Mouse (Mus musculus) spleen, adult 2 months (tissue): Measurements from ENCODE around the gene Krt42. TPM values are rescaled to one million over a fixed set of nuclear protein-coding genes. Genes with fewer than 3 reads are reported as not detected.

Experiments
- DNase-seq, 2 experiments: peaks; one replicate each; pipeline versions ENCODE4 v3.0.0 to v3.0.0-alpha.2; 2012 to 2021; ENCODE audit warnings: low spot score in 2 of 2, low read depth in 1 of 2
- H3K27ac ChIP-seq: fragments of 200-500 bp; 2 replicates; pipeline ENCODE4 v1.5.1; 2012; ENCODE audit warnings: low read length, inconsistent platforms; ENCODE audit not compliant: insufficient read depth
- H3K27me3 ChIP-seq: fragments of 200-500 bp; 2 replicates; pipeline ENCODE4 v1.6.1; 2012; ENCODE audit warnings: mild to moderate bottlenecking, moderate library complexity, low read length, inconsistent platforms; ENCODE audit not compliant: control insufficient read depth, insufficient read depth
- H3K36me3 ChIP-seq: fragments of 200-500 bp; 2 replicates; pipeline ENCODE4 v1.6.1; 2012; ENCODE audit warnings: mild to moderate bottlenecking, low read length, inconsistent platforms; ENCODE audit not compliant: control insufficient read depth, insufficient read depth
- H3K4me1 ChIP-seq: fragments of 200-500 bp; 2 replicates; pipeline ENCODE4 v1.6.1; 2011; ENCODE audit warnings: inconsistent platforms; ENCODE audit not compliant: control insufficient read depth, insufficient read depth, insufficient read length
- H3K4me3 ChIP-seq: fragments of 200-500 bp; 2 replicates; pipeline ENCODE4 v1.5.1; 2011; ENCODE audit warnings: mild to moderate bottlenecking, inconsistent platforms; ENCODE audit not compliant: insufficient read depth, insufficient read length; ENCODE audit errors: extremely low read depth
- CTCF ChIP-seq: fragments of 200-500 bp; IDR thresholded peaks from 2 replicates; pipeline ENCODE4 v1.5.1; 2011; ENCODE audit warnings: mild to moderate bottlenecking, inconsistent platforms; ENCODE audit not compliant: insufficient read depth, insufficient read length, insufficient replicate concordance; ENCODE audit errors: extremely low read depth
- POLR2A ChIP-seq: fragments of 200-500 bp; IDR thresholded peaks from 2 replicates; pipeline ENCODE4 v1.6.1; 2011; ENCODE audit warnings: low read depth, low read length, inconsistent platforms
- WGBS: fragments of 180-500 bp; shearing (Covaris S2); methylation state at CpG from one replicate; pipeline ENCODE4 v1.1.7; 2018; 5-methylcytosine and 5-hydroxymethylcytosine counted together
- polyA plus RNA-seq: library from polyadenylated mRNA; depleted of rRNA; stranded (reverse); fragments of >200 nt; gene quantifications from 2 replicates; pipeline ENCODE4 v1.2.3, GENCODE M21; 2012; rRNA removed

The Krt42 gene
- not detected in 2 replicates for polyA plus RNA-seq

DNA sequence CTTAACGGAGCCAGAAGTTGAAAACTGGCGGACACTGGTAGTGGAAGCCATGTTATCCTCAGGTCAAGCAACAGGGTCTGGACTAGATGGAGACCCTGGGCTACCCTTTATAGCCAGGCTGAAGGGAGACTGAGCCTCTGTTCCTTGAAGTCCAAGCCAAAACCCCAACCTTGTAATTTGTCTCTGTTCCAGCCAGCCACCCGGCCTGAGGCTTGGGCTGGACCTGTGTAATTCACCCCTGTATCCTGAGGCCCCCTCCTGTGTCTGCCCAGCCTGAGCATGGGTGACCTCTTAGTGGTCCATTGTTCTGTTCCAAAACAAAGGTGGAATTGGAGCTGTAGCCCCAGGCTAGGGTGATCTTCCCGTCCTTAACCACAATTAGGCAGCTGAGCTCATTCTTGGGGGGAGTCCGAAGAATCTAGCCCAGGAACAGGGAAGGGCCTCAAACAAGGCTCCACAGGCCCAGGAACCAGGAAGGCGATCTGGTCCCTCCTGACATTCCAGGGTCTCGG lies at the start of gene Krt42:
Krt42 (minus strand) TSS at position 51 of the 512 bp plus-strand sequence.
- no peak for DNase-seq
- H3K4me1 ChIP-seq, result no peaks in the 10 kb centered on the region
- WGBS, result 84% methylated on average over 7 of the region's 7 CpGs
- no peaks in the 10 kb centered on the region for H3K36me3 ChIP-seq
- H3K4me3 ChIP-seq, result no peak within 1 kb of the TSS
- no peak for TF ChIP-seq CTCF
- TF ChIP-seq POLR2A, result no peak
- no peaks in the 10 kb centered on the region for H3K27me3 ChIP-seq
- H3K27ac ChIP-seq, result no peak within 1 kb of the TSS

DNA sequence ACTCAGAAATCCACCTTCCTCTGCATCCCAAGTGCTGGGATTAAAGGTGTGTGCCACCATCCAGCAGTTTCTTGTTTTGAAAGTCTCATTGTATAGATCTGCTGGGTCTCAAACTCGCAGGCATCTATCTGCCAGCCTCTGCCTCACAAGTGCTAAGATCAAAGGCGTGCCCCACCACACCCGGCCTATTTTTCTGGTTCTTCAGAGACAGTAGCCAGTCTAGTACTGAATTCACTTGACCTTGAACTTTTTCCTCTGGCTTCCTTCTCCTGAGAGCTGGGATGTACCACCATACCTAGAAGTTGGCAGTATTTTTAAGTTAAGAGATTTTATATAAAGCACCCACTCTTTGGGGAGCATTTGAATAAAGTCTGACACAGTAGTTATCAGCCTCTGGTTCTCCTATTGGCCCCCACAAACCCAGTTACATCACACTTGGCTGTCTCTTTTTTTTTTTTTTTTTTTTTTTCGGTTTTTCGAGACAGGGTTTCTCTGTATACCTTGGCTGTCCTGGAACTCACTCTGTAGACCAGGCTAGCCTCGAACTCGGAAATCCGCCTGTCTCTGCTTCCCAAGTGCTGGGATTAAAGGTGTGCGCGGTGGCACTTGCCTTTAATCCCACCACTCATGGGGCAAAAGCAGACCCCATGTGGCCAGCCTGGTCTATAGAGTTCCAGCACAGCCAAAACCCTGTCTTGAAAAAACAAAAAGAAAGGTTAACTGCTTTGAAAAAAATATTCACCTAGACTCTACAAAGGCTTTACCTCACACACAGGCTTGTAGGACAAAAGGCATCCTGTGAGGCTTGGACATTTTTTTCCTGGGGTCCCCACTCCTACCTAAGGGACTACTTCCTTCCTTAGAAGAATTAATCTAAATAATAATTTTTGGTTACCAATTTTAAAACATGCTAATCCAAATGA lies 49.1 kb upstream of the Krt42 start:
- H3K27me3 ChIP-seq, result no peaks in the 10 kb centered on the region
- H3K4me1 ChIP-seq, result no peaks in the 10 kb centered on the region
- H3K36me3 ChIP-seq, result peaks cover 14% of the 10 kb centered on the region
- H3K4me3 ChIP-seq, result no peak overlapping the region
- DNase-seq, result no peak
- WGBS, result 75% methylated on average over 10 of the region's 10 CpGs
- no peak overlapping the region for H3K27ac ChIP-seq
- TF ChIP-seq POLR2A (no peak), CTCF (no peak)

DNA sequence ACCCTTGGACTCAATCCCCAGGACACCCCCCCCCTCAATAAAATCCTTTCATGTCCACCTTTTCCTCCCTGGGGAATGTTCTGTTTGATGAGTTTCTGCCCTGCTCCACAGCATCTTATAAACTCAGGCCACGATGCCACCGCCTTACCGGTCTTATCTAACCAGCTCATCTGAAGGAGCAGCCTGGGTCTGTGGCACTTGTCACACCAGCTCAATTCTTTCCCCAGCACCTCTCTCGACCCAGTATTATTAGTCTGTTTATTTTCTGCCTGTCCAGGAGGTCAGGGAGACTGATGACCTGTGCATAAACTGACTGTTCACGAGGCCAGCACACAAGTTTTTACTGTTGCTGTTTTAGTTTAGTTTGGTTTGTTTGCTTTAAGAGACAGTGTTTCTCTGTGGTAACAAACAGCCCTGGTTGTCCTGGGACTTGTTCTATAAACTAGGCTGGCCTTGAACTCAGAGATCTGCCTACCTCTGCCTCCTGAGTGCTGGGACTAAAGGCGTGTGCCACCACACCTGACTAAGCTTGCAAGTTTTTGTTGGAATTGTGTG lies 48.2 kb upstream of the Krt42 start:
- 68% methylated on average over 6 of the region's 6 CpGs for WGBS
- H3K36me3 ChIP-seq, result peaks cover 14% of the 10 kb centered on the region
- no peaks in the 10 kb centered on the region for H3K4me1 ChIP-seq
- no peaks in the 10 kb centered on the region for H3K27me3 ChIP-seq
- no peak overlapping the region for H3K4me3 ChIP-seq
- H3K27ac ChIP-seq, result no peak overlapping the region
- TF ChIP-seq POLR2A (no peak), CTCF (no peak)
- DNase-seq, result no peak

DNA sequence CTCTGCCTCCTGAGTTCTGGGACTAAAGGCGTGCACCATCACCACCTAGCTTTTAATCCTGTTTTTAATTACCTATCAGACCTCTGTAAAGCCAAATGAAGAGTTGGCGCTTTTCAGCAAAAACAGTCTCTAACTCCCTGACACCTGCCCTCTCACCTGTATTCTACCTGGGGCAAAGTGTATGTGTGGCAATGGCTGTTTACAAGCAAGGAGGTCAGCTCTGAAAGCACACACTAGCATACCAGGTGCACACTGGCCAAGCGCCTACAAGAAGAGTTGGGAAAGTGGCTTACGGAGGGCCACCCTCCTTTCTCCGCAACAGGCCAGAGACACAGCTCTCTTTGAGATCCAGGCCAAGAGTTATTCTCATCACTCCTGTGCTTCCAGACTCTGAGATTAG lies 45.8 kb upstream of the Krt42 start:
- TF ChIP-seq CTCF (no peak), POLR2A (no peak)
- Histone ChIP-seq H3K27ac (no peak overlapping the region), H3K4me3 (no peak overlapping the region), H3K27me3 (no peaks in the 10 kb centered on the region), H3K36me3 (no peaks in the 10 kb centered on the region; the same call in 1 of the 2 replicates), H3K4me1 (no peaks in the 10 kb centered on the region)
- 94% methylated on average over 5 of the region's 5 CpGs for WGBS
- no peak for DNase-seq

DNA sequence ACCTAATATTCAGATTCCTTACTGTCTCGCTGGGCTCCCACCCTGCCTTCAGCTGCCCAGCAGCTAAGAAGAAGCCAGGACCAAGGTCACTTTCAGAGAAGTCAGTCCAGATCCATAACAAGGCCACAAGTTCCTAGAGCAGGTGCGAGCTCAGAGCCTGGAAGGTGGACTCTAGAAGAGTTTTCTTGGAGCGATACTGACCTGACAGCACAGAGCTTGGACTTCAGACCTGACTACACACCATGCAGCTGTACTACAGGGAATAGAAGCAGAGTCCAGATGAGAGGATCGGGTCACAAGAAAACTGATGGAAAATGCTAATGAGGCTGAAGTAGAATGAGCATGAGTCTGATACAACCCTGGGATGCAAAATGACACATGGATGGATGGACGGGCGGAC lies 43.8 kb upstream of the Krt42 start:
- TF ChIP-seq POLR2A (no peak), CTCF (no peak)
- Histone ChIP-seq H3K27ac (no peak overlapping the region), H3K4me1 (no peaks in the 10 kb centered on the region), H3K4me3 (no peak overlapping the region), H3K36me3 (no peaks in the 10 kb centered on the region), H3K27me3 (no peaks in the 10 kb centered on the region)
- WGBS, result 96% methylated on average over 6 of the region's 6 CpGs
- DNase-seq, result no peak

DNA sequence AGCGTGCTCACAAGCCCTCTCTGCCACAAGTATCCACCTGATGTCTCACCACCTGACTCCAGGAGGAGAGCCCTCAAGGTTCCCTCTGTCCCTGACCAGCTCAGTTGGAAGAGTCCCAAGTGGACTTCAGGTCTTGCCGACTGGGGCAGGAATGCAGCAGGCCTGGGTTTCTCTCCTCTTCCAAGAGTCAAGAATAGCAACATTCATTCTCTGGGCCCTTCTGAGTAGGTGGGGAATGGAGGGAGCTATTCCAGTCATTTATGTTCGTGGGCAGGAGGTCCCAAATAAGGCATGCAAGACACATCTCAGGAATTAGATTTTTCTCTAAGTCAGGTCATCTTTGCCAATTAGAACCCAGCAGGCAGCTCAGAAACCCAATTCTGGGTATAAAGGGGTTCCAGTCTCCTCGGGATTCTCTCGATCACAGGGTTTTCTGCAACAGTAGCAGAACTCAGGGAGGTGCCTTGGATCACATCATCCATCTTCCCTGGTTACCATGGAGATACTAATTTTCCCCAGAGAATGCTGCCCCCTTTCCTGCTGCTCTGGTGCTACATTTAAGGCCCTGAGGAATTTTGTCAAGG lies 42.5 kb upstream of the Krt42 start:
- H3K27me3 ChIP-seq, result no peaks in the 10 kb centered on the region
- no peak overlapping the region for H3K4me3 ChIP-seq
- H3K27ac ChIP-seq, result no peak overlapping the region
- no peak for DNase-seq
- H3K4me1 ChIP-seq, result no peaks in the 10 kb centered on the region
- no peaks in the 10 kb centered on the region for H3K36me3 ChIP-seq
- TF ChIP-seq CTCF (no peak), POLR2A (no peak)
- 64% methylated on average over 5 of the region's 5 CpGs for WGBS
